Mouse (Mus musculus) right cerebral cortex, postnatal 10 days (tissue): Measurements from ENCODE around the gene Gm38392.

Experiments used
- DNase-seq, 2 experiments: peaks; one replicate each; pipeline ENCODE4 v3.0.0; 2021; ENCODE audit warnings: low spot score in 2 of 2

The Gm38392 gene

GRCm38 (mm10) chr3:88200161-88200971, 86.6 kb downstream of the Gm38392 start:
- peak in 1 of 2 experiments; percentile 58 for DNase-seq

- DNase-seq: peak in 1 of 2 experiments; percentile 64
These were observed 87.4 kb downstream of the Gm38392 start for GRCm38 (mm10) chr3:88199541-88200110.

GRCm38 (mm10) chr3:88198505-88199020, 88.4 kb downstream of the Gm38392 start:
- DNase-seq: no peak

- DNase-seq: no peak
These were observed 89.1 kb downstream of the Gm38392 start for GRCm38 (mm10) chr3:88197741-88198504.
